Mouse (Mus musculus) forebrain, postnatal 0 days (tissue): ENCODE results near the gene Fabp6. TPM values are rescaled to one million over a fixed set of nuclear protein-coding genes. Genes with fewer than 3 reads are reported as not detected.

Experiments used
- ATAC-seq: fragments of 200-750 bp; cut with Nextera tagmentation; 2 replicates; pipeline ENCODE4 v1.8.0; 2017; ENCODE audit warnings: mild to moderate bottlenecking, moderate library complexity
- DNase-seq: peaks from one replicate; pipeline ENCODE4 v3.0.0-alpha.2; 2015
- H3K27ac ChIP-seq: fragments of 300-500 bp; sonication (generic); 2 replicates; pipeline ENCODE4 v1.5.1; 2014; ENCODE audit warnings: low read depth, mild to moderate bottlenecking, antibody characterized with exemption, low read length, moderate library complexity, mixed read lengths
- H3K27me3 ChIP-seq: fragments of 300-500 bp; sonication (generic); 2 replicates; pipeline ENCODE4 v1.6.1; 2014; ENCODE audit warnings: mild to moderate bottlenecking, low read length, mixed read lengths; ENCODE audit not compliant: insufficient read depth
- H3K36me3 ChIP-seq: fragments of 300-500 bp; sonication (generic); 2 replicates; pipeline ENCODE4 v1.6.1; 2014; ENCODE audit warnings: mild to moderate bottlenecking, moderate library complexity; ENCODE audit not compliant: insufficient read depth
- H3K4me1 ChIP-seq: fragments of 300-500 bp; sonication (generic); 2 replicates; pipeline ENCODE4 v1.6.1; 2014; ENCODE audit warnings: antibody characterized with exemption; ENCODE audit not compliant: insufficient read depth
- H3K4me2 ChIP-seq: fragments of 300-500 bp; sonication (generic); 2 replicates; pipeline ENCODE4 v1.6.1; 2014; ENCODE audit warnings: low read depth, mild to moderate bottlenecking, moderate library complexity
- H3K4me3 ChIP-seq: fragments of 300-500 bp; sonication (generic); 2 replicates; pipeline ENCODE4 v1.5.1; 2014; ENCODE audit warnings: low read depth, low read length, mixed read lengths
- H3K9ac ChIP-seq: fragments of 300-500 bp; sonication (generic); 2 replicates; pipeline ENCODE4 v1.6.1; 2014; ENCODE audit warnings: mild to moderate bottlenecking
- H3K9me3 ChIP-seq: fragments of 300-500 bp; sonication (generic); 2 replicates; pipeline ENCODE4 v1.6.1; 2016; ENCODE audit warnings: low read length
- CTCF ChIP-seq: sonication (generic); IDR thresholded peaks from 2 replicates; pipeline ENCODE4 v1.5.1; 2016; ENCODE audit warnings: antibody characterized with exemption, control low read depth, low read depth
- WGBS: fragments of 180-500 bp; shearing (Covaris S2); extraction: QIAGEN DNeasy Blood & Tissue Kit; methylation state at CpG from one replicate; pipeline ENCODE4 v1.1.7; 2014; 5-methylcytosine and 5-hydroxymethylcytosine counted together
- polyA plus RNA-seq: library from polyadenylated mRNA; unstranded; fragments of >200 nt; fragmentation: Nextera tagmentation; extraction: Ambion mirVana; gene quantifications from 2 replicates; pipeline ENCODE4 v1.2.1, GENCODE M21; 2015
- total RNA-seq: library from RNA; depleted of rRNA; stranded (reverse); fragments of >200 nt; gene quantifications from 2 replicates; pipeline ENCODE4 v1.2.3, GENCODE M21; 2014; rRNA removed

Fabp6 gene
- total RNA-seq (not detected in 2 replicates), polyA plus RNA-seq (not detected in 2 replicates)

- WGBS = 83% methylated on average over 5 of the region's 5 CpGs
- no peak for TF ChIP-seq CTCF
- ATAC-seq (no peak), DNase-seq (no peak)
- no peaks in the 10 kb centered on the region for H3K9me3 ChIP-seq
- no peak within 1 kb of the TSS for H3K9ac ChIP-seq
- H3K4me3 ChIP-seq = no peak within 1 kb of the TSS
- H3K27ac ChIP-seq = no peak within 1 kb of the TSS
- no peaks in the 10 kb centered on the region for H3K27me3 ChIP-seq
- no peaks in the 10 kb centered on the region for H3K36me3 ChIP-seq
- no peaks in the 10 kb centered on the region for H3K4me1 ChIP-seq
- no peak within 1 kb of the TSS for H3K4me2 ChIP-seq
These were observed at the start of gene Fabp6 for GRCm38 (mm10) chr11:43601440-43601839. Gene Fabp6 (minus strand): TSS chr11:43601540.

GRCm38 (mm10) chr11:43645286-43645685, 43.9 kb upstream of the Fabp6 start:
- 84% methylated on average over 3 of the region's 3 CpGs for WGBS
- no peak overlapping the region for H3K9ac ChIP-seq
- H3K27me3 ChIP-seq = no peaks in the 10 kb centered on the region
- H3K27ac ChIP-seq = no peak overlapping the region
- H3K9me3 ChIP-seq = no peaks in the 10 kb centered on the region
- H3K36me3 ChIP-seq = no peaks in the 10 kb centered on the region
- no peak overlapping the region for H3K4me2 ChIP-seq
- H3K4me1 ChIP-seq = 0 out of 2 replicates have a peak, but pooled peaks cover 7% of the 10 kb centered on the region
- TF ChIP-seq CTCF = 0 out of 2 replicates have a peak, but pooled peaks have one; percentile 25
- ATAC-seq = no peak
- H3K4me3 ChIP-seq = no peak overlapping the region
- DNase-seq = no peak

GRCm38 (mm10) chr11:43643180-43643591, 41.8 kb upstream of the Fabp6 start:
- H3K27ac ChIP-seq = peak overlapping the region; percentile 4; the same call in 1 of the 2 replicates
- no peaks in the 10 kb centered on the region for H3K9me3 ChIP-seq
- H3K9ac ChIP-seq = no peak overlapping the region
- H3K4me2 ChIP-seq = no peak overlapping the region
- ATAC-seq (peak; percentile 95), DNase-seq (peak; percentile 84)
- 5% methylated on average over 2 of the region's 2 CpGs for WGBS
- no peaks in the 10 kb centered on the region for H3K36me3 ChIP-seq
- no peaks in the 10 kb centered on the region for H3K27me3 ChIP-seq
- 0 out of 2 replicates have a peak, but pooled peaks cover 7% of the 10 kb centered on the region for H3K4me1 ChIP-seq
- no peak for TF ChIP-seq CTCF
- H3K4me3 ChIP-seq = no peak overlapping the region

GRCm38 (mm10) chr11:43638486-43638885, 37.1 kb upstream of the Fabp6 start:
- H3K4me1 ChIP-seq = peaks cover 10% of the 10 kb centered on the region; the same call in 1 of the 2 replicates
- ATAC-seq (no peak), DNase-seq (no peak)
- no peak overlapping the region for H3K27ac ChIP-seq
- no peak overlapping the region for H3K4me3 ChIP-seq
- no peak overlapping the region for H3K9ac ChIP-seq
- TF ChIP-seq CTCF = no peak
- no peak overlapping the region for H3K4me2 ChIP-seq
- H3K27me3 ChIP-seq = no peaks in the 10 kb centered on the region
- H3K36me3 ChIP-seq = no peaks in the 10 kb centered on the region
- WGBS = 93% methylated on average over 3 of the region's 3 CpGs
- no peaks in the 10 kb centered on the region for H3K9me3 ChIP-seq

- no peak overlapping the region for H3K4me2 ChIP-seq
- ATAC-seq (no peak), DNase-seq (no peak)
- peaks cover 6% of the 10 kb centered on the region; the same call in 1 of the 2 replicates for H3K4me1 ChIP-seq
- H3K36me3 ChIP-seq = no peaks in the 10 kb centered on the region
- no peak for TF ChIP-seq CTCF
- no peak overlapping the region for H3K9ac ChIP-seq
- no peaks in the 10 kb centered on the region for H3K27me3 ChIP-seq
- no peak overlapping the region for H3K27ac ChIP-seq
- H3K4me3 ChIP-seq = no peak overlapping the region
- no peaks in the 10 kb centered on the region for H3K9me3 ChIP-seq
- 67% methylated on average over 4 of the region's 4 CpGs for WGBS
These were observed 35.4 kb upstream of the Fabp6 start for GRCm38 (mm10) chr11:43636761-43637160.

GRCm38 (mm10) chr11:43633658-43634401, 32.5 kb upstream of the Fabp6 start:
- H3K9ac ChIP-seq = peak overlapping the region; percentile 18; the same call in 1 of the 2 replicates
- H3K36me3 ChIP-seq = no peaks in the 10 kb centered on the region
- H3K4me2 ChIP-seq = peak overlapping the region; percentile 31
- H3K4me3 ChIP-seq = no peak overlapping the region
- H3K4me1 ChIP-seq = peaks cover 6% of the 10 kb centered on the region; the same call in 1 of the 2 replicates
- DNase-seq = peak; percentile 68
- peak; percentile 19; the same call in 1 of the 2 replicates for TF ChIP-seq CTCF
- H3K27me3 ChIP-seq = no peaks in the 10 kb centered on the region
- no peak overlapping the region for H3K27ac ChIP-seq
- no peaks in the 10 kb centered on the region for H3K9me3 ChIP-seq
- peak; percentile 69 for ATAC-seq
- WGBS = 28% methylated on average over 19 of the region's 19 CpGs

- Histone ChIP-seq H3K4me1 (peaks cover 6% of the 10 kb centered on the region; the same call in 1 of the 2 replicates), H3K27ac (no peak overlapping the region), H3K36me3 (no peaks in the 10 kb centered on the region), H3K4me3 (no peak overlapping the region), H3K4me2 (no peak overlapping the region), H3K27me3 (no peaks in the 10 kb centered on the region), H3K9me3 (no peaks in the 10 kb centered on the region), H3K9ac (no peak overlapping the region)
- TF ChIP-seq CTCF = no peak
- WGBS = 77% methylated on average over 6 of the region's 6 CpGs
- ATAC-seq (peak; percentile 10; the same call in 1 of the 2 replicates), DNase-seq (no peak)
These were observed 31.8 kb upstream of the Fabp6 start for GRCm38 (mm10) chr11:43633165-43633564.
